Mouse (Mus musculus): Measurements from ENCODE around the gene Pik3r5. TPM values are rescaled to one million over a fixed set of nuclear protein-coding genes. Genes with fewer than 3 reads are reported as not detected.

Pik3r5 gene
- polyA plus RNA-seq, 2 experiments = 0.46 to 0.66 TPM

DNA sequence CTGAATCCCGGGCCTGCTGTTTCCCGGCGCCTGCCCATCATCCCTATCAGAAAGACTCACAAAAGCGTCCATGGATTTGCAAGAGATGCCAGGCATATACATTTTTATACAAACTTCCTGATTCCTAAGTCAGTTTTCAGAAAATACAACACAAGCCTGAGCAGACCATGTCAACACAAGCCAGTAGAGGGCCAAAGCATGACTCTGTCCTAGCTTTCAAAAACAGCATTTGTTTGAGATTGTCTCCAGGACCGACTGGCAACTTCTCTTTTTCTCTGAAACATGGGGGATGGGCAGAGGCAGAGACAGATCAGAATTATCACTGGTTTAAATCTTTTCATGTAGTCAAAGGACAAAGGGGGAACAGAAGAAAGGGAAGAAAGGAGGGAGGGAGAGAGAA, 89.4 kb downstream of the Pik3r5 start:
- Histone ChIP-seq H3K36me3 (replicated peaks; ENCODE audit: control insufficient read depth, insufficient read depth, low read depth) (no peaks in the 10 kb centered on the region), H3K4me2 (ENCODE audit: low read depth) (no peak overlapping the region), H3K27ac (no peak overlapping the region), H3K9ac (replicated peaks) (no peak overlapping the region), H3K27me3 (ENCODE audit: control insufficient read depth, insufficient read depth, low read length) (no peaks in the 10 kb centered on the region), H3K4me3 (ENCODE audit: insufficient read depth in 1 of 2, low read depth in 2 of 2, low read length in 2 of 2) (no peak overlapping the region), H3K9me3 (ENCODE audit: control insufficient read depth, low read length) (no peaks in the 10 kb centered on the region), H3K4me1 (replicated peaks; ENCODE audit: control insufficient read depth in 2 of 2, insufficient read depth in 2 of 2, low read length in 1 of 2) (no peaks in the 10 kb centered on the region)
- TF ChIP-seq EP300 (IDR thresholded peaks at IDR 0.05; ENCODE audit: low read depth) (no peak), CTCF (IDR thresholded peaks at IDR 0.05; ENCODE audit: low read depth) (no peak)
- DNase-seq (ENCODE audit: low read depth in 3 of 3, low spot score in 3 of 3) (no peak), ATAC-seq (ENCODE audit: insufficient read depth) (no peak)
- WGBS (ENCODE audit: insufficient replicate concordance) = 47% methylated on average over 5 of the region's 5 CpGs

DNA sequence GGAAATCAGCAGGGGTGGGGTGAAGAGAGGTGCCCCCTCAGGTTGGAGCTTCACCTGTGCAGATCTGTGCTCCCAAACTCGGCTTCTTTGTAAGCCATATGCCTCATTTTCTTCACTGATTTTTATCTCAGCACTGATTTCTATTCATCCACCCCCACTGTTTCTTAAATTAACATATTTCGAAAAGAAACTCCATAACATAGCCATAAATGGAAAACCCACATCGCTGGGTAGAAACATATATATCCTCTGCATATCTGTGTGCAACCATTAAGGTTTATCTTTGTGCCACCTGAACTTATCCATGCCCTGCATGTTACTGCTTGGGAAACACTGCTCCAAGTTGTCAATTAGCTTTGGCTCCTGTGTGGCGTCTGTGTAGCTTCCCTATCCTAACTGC, 94.5 kb downstream of the Pik3r5 start:
- Histone ChIP-seq H3K4me2 (ENCODE audit: low read depth) (no peak overlapping the region), H3K27me3 (ENCODE audit: control insufficient read depth, insufficient read depth, low read length) (no peaks in the 10 kb centered on the region), H3K36me3 (replicated peaks; ENCODE audit: control insufficient read depth, insufficient read depth, low read depth) (no peaks in the 10 kb centered on the region), H3K27ac (no peak overlapping the region), H3K9me3 (ENCODE audit: control insufficient read depth, low read length) (no peaks in the 10 kb centered on the region), H3K4me1 (replicated peaks; ENCODE audit: control insufficient read depth in 2 of 2, insufficient read depth in 2 of 2, low read length in 1 of 2) (no peaks in the 10 kb centered on the region), H3K4me3 (ENCODE audit: insufficient read depth in 1 of 2, low read depth in 2 of 2, low read length in 2 of 2) (no peak overlapping the region), H3K9ac (replicated peaks) (no peak overlapping the region)
- ATAC-seq (ENCODE audit: insufficient read depth) (no peak), DNase-seq (ENCODE audit: low read depth in 3 of 3, low spot score in 3 of 3) (no peak)
- 57% methylated on average over 4 of the region's 4 CpGs for WGBS (ENCODE audit: insufficient replicate concordance)
- TF ChIP-seq EP300 (IDR thresholded peaks at IDR 0.05; ENCODE audit: low read depth) = no peak
- no peak for TF ChIP-seq CTCF (IDR thresholded peaks at IDR 0.05; ENCODE audit: low read depth)

- Histone ChIP-seq H3K4me1 (replicated peaks; ENCODE audit: control insufficient read depth in 2 of 2, insufficient read depth in 2 of 2, low read length in 1 of 2) (no peaks in the 10 kb centered on the region), H3K4me2 (ENCODE audit: low read depth) (no peak overlapping the region), H3K4me3 (ENCODE audit: insufficient read depth in 1 of 2, low read depth in 2 of 2, low read length in 2 of 2) (no peak overlapping the region), H3K36me3 (replicated peaks; ENCODE audit: control insufficient read depth, insufficient read depth, low read depth) (no peaks in the 10 kb centered on the region), H3K9me3 (ENCODE audit: control insufficient read depth, low read length) (no peaks in the 10 kb centered on the region), H3K9ac (replicated peaks) (no peak overlapping the region), H3K27ac (no peak overlapping the region), H3K27me3 (ENCODE audit: control insufficient read depth, insufficient read depth, low read length) (no peaks in the 10 kb centered on the region)
- 47% methylated on average over 16 of the region's 16 CpGs for WGBS (ENCODE audit: insufficient replicate concordance)
- TF ChIP-seq CTCF (IDR thresholded peaks at IDR 0.05; ENCODE audit: low read depth) = peak; percentile 53
- TF ChIP-seq EP300 (IDR thresholded peaks at IDR 0.05; ENCODE audit: low read depth) = no peak
- ATAC-seq (ENCODE audit: insufficient read depth) (no peak), DNase-seq (ENCODE audit: low read depth in 3 of 3, low spot score in 3 of 3) (no peak)
Measured at GRCm38 (mm10) chr11:68531066-68531806, 99.3 kb downstream of the Pik3r5 start.

- H3K36me3 ChIP-seq (replicated peaks; ENCODE audit: control insufficient read depth, insufficient read depth, low read depth) = no peaks in the 10 kb centered on the region
- no peak overlapping the region for H3K4me3 ChIP-seq (ENCODE audit: insufficient read depth in 1 of 2, low read depth in 2 of 2, low read length in 2 of 2)
- DNase-seq (ENCODE audit: low read depth in 3 of 3, low spot score in 3 of 3) (no peak), ATAC-seq (ENCODE audit: insufficient read depth) (no peak)
- no peak overlapping the region for H3K27ac ChIP-seq
- 63% methylated on average over 11 of the region's 11 CpGs for WGBS (ENCODE audit: insufficient replicate concordance)
- no peak overlapping the region for H3K9ac ChIP-seq (replicated peaks)
- no peak overlapping the region for H3K4me2 ChIP-seq (ENCODE audit: low read depth)
- TF ChIP-seq EP300 (IDR thresholded peaks at IDR 0.05; ENCODE audit: low read depth) = no peak
- no peak for TF ChIP-seq CTCF (IDR thresholded peaks at IDR 0.05; ENCODE audit: low read depth)
- no peaks in the 10 kb centered on the region for H3K4me1 ChIP-seq (replicated peaks; ENCODE audit: control insufficient read depth in 2 of 2, insufficient read depth in 2 of 2, low read length in 1 of 2)
- no peaks in the 10 kb centered on the region for H3K9me3 ChIP-seq (ENCODE audit: control insufficient read depth, low read length)
- H3K27me3 ChIP-seq (ENCODE audit: control insufficient read depth, insufficient read depth, low read length) = no peaks in the 10 kb centered on the region
Measured at GRCm38 (mm10) chr11:68531941-68532535, 100.1 kb downstream of the Pik3r5 start.

GRCm38 (mm10) chr11:68532773-68533172, 100.9 kb downstream of the Pik3r5 start:
- Histone ChIP-seq H3K4me1 (replicated peaks; ENCODE audit: control insufficient read depth in 2 of 2, insufficient read depth in 2 of 2, low read length in 1 of 2) (no peaks in the 10 kb centered on the region), H3K4me3 (ENCODE audit: insufficient read depth in 1 of 2, low read depth in 2 of 2, low read length in 2 of 2) (no peak overlapping the region), H3K27me3 (ENCODE audit: control insufficient read depth, insufficient read depth, low read length) (no peaks in the 10 kb centered on the region), H3K4me2 (ENCODE audit: low read depth) (no peak overlapping the region), H3K9ac (replicated peaks) (no peak overlapping the region), H3K36me3 (replicated peaks; ENCODE audit: control insufficient read depth, insufficient read depth, low read depth) (no peaks in the 10 kb centered on the region), H3K27ac (no peak overlapping the region), H3K9me3 (ENCODE audit: control insufficient read depth, low read length) (no peaks in the 10 kb centered on the region)
- WGBS (ENCODE audit: insufficient replicate concordance) = 52% methylated on average over 5 of the region's 5 CpGs
- TF ChIP-seq EP300 (IDR thresholded peaks at IDR 0.05; ENCODE audit: low read depth) (no peak), CTCF (IDR thresholded peaks at IDR 0.05; ENCODE audit: low read depth) (no peak)
- no peak for DNase-seq (ENCODE audit: low read depth in 3 of 3, low spot score in 3 of 3)
- no peak for ATAC-seq (ENCODE audit: insufficient read depth)

Data from liver, embryonic 14.5 days (tissue).